Mouse (Mus musculus) brain, embryonic 14.5 days (tissue): Measurements from ENCODE around the gene Layn. TPM values are rescaled to one million over a fixed set of nuclear protein-coding genes. Genes with fewer than 3 reads are reported as not detected.

Experiments
- DNase-seq: peaks from one replicate; pipeline ENCODE4 v3.0.0-alpha.2; 2011; ENCODE audit warnings: low read depth
- CTCF ChIP-seq: fragments of 200-500 bp; IDR thresholded peaks from 2 replicates; pipeline ENCODE4 v1.5.1; 2012; ENCODE audit warnings: inconsistent platforms, mild to moderate bottlenecking, moderate library complexity, borderline replicate concordance; ENCODE audit not compliant: insufficient read depth, insufficient read length; ENCODE audit errors: extremely low read depth
- POLR2A ChIP-seq: fragments of 200-500 bp; IDR thresholded peaks from 2 replicates; pipeline ENCODE4 v1.6.1; 2012; ENCODE audit warnings: mild to moderate bottlenecking, inconsistent platforms, borderline replicate concordance; ENCODE audit not compliant: poor library complexity, insufficient read depth, insufficient read length, severe bottlenecking; ENCODE audit errors: extremely low read depth
- polyA plus RNA-seq: library from polyadenylated mRNA; depleted of rRNA; stranded (reverse); fragments of >200 nt; gene quantifications from 2 replicates; pipeline ENCODE4 v1.2.3, GENCODE M21; 2012; rRNA removed

Layn gene
- 0.71 and 1.4 TPM in 2 replicates for polyA plus RNA-seq

DNA sequence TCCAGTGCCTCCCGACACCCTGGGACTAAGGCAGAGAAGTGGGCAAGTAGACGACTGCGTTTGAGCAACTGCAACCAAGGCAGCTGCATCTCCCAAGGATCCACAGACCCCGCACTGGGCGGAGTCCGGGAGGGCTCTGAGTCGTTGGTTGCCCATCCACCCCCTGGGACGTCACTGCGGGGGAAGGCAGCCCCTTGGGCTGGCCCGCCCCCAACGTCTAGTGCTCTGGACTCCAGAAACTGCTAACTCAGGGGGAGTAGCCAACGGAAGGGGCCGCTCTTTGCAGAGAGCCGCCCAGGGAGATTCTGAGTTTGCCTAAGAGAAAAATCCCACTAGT lies at the start of gene Layn:
Gene Layn (minus strand): TSS at position 116 of the 337 bp plus-strand sequence.
- DNase-seq = peak; percentile 85
- TF ChIP-seq POLR2A (no peak), CTCF (no peak)

DNA sequence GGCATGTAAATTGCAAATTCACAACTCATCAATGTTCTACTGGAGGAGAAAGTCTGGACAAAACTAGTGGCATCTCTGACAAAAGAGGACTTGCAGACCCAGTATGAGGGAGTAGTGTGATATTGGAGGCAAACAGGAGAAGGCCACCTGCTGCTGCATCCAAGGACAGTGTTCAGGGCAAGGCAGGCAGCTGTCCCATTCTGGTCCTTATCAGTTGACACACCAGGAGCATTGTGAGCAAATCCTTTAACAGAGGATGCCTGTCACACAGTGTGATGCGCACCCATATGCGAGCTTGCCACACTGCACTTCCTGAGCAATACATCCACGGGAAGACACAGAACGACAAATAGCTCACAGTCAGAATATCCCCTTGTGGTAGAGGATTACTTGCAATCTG lies 37.9 kb upstream of the Layn start:
- no peak for TF ChIP-seq CTCF
- no peak for TF ChIP-seq POLR2A
- no peak for DNase-seq

DNA sequence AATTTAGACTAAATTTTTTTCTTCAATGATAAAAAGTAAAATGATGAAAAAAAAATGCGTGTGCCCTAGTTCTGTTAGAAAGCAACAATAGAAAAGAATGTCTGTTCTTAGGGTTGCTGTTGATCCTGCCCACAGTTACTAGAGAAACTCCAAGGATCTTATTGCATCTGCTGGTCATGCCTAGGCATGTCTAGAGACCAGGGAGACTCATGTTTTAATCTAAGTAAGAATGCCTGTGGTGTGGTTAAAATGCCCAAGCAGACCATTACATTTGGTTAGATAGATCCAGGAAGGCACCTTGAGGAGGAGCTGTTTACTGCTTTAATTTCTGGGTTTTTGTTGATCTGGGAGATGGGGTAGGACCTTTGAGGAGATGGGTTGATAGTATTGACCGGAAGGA lies 28.9 kb upstream of the Layn start:
- TF ChIP-seq CTCF (no peak), POLR2A (no peak)
- DNase-seq = no peak

DNA sequence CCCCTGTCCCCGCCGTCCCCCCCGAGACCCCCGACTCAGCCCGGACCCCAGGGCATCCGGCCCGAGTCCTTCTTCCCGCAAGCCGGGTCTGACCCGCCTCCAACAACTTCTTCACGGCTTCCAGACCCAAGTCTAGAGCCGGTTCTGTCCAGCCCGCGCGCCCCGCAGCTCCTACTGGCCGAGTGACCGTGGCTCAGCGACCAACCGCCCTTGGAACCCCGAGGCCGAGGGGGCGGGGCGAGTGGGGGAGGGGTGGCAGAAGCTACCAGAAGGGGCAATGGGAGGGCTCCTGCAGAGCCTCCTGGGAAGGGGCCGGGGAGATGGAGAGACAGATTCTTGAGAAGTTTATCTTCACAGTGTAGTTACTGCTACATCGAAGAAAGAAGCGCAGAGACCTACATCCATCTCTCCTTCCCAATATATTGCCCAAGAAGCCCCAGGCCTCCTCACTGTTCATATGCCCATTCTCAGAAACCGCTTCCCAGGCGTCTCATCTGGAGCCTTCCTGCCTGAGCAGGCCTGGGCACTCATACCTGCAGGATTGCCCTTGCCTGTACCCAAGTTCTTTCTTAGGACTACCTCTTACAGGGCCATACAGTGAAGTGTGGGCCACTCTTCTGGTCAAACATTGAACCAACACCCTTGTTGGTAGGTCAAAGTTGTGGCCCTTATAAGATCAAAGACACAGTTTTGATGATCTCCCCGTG lies 27.1 kb upstream of the Layn start:
- TF ChIP-seq POLR2A (no peak), CTCF (no peak)
- peak; percentile 27 for DNase-seq

DNA sequence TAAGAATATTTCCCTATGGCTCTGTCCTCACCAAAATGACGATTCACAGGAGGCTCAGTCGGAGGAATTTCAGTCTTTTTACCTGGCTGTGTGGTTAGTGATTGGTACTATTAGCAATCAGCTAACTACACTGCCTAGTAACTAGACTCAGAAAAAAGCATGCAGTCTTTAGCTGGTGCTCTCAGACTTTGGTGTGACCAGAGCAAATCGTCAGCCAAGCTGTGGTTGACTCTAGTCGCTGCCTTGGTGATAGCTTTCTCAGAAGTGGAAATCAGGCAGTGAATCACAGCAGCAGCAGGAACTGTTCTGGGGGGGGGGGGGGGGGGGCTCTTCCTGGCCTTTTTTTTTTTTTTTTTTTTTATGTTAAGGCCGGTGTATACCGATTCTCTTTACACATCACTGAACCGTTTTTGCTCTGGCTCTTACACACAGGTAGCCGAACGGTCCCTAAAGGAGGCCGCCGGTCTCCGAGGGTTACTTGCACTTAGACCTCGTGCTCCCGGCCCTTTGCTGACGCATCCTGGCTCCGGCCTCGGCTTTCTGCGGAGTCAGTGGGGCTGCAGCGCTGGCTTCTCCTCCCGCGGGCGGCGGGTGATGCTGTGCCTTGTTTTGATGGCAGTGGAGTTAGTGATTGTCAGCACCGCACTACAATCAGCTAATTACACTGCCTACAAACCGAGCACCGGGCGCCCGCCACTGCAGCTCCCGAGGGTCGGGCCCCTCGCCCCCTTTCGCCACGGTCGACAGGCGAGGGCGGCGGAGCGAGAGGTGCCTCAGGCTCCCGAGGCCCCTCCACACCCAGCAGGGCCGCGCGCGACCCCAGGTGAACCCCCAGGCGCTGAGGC lies 26.3 kb upstream of the Layn start:
- peak; percentile 72 for DNase-seq
- TF ChIP-seq POLR2A (no peak), CTCF (no peak)

DNA sequence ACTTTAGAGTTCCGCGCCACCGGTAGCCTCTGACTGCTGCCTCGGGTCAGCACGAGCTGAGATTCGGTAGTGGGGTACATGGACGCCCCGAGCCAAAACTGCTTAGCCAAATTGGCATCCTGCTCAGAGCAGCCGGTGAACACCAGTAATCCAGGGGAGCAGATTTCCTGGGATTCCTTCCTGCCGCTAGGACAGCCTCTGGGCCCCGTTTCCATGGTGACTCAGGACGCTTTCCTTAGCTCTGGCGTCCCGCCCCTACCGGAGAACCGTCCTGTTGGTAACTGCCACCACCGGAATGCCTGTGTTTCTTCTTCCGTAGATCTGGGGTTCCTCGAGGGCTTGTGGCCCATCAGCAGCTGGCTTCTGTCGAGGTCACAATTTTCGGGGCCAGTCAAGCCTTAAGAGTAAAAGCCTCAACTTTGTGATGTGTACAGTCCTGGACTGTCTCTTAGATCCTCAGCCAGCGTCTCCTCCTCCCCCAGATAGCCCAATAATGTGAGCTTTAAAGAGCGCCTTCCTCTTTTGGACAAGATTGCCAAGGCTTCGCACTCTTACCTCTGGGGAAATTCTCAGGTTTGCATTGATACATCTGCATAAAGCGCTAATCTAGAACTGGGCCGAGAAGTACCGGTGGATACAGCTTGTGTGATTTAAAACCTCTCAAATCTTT lies 25.0 kb upstream of the Layn start, which contains the start of gene 4833427G06Rik:
Gene 4833427G06Rik (minus strand): TSS at position 323 of the 670 bp plus-strand sequence.
- TF ChIP-seq POLR2A (no peak), CTCF (peak; percentile 41; the same call in 1 of the 2 replicates)
- DNase-seq = peak; percentile 81

DNA sequence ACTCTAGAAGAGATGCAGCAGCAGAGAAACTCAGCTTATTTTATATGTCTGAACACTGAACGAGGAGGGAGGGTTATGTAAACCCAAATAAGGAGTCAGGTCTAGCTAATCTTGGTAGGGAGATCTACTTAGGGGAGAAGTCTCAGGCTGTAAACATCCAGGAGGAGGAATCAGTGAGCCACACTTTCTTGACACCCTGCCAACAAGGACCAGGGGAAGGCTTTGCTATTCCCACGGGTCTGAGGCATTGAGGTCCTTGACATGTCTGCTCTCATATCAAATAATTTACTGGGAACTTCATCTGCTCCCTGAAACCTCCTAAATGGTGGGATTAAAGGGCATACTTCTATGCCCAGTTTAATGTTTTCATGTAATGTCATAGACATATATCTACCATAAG lies 19.4 kb upstream of the Layn start:
- DNase-seq = no peak
- TF ChIP-seq CTCF = no peak
- no peak for TF ChIP-seq POLR2A

DNA sequence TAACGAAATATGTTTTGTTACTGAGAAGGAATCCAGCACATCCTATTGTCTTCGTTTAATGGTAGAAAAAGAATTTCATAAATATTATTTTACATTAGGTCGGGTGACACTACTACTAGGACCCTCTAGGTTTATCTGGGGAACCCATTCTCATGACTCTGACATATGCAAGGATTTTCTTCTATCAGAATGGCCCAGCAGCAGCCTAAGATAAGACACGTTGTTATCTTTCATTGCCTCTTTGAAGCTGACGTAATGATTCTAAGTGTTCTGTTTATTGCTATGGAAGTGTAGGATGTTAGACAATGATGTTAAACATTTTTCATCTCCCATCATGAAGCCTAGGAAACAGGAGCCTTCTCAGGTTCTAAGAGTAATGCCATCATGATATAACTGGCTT lies 16.8 kb upstream of the Layn start:
- TF ChIP-seq POLR2A (no peak), CTCF (no peak)
- DNase-seq = no peak

DNA sequence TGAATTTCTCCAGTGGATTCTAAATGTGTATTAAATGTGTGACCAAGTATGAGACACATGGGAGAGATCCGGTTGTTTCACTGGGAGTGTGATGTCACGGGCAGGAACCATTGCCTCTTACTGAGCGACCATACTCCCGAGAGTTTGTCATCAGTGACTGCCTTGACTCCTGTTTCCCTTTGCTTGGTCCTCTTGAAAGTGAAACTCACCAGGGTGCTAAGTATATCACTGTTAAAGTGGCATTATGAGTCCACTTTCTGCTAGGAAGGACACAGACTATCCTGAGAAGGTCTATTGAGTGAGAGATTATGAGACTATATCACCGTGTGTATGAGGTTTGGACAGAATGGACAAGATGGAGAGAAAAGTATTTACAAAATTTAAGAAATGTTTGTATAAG lies 4.7 kb upstream of the Layn start:
- TF ChIP-seq POLR2A = no peak
- TF ChIP-seq CTCF = no peak
- no peak for DNase-seq

DNA sequence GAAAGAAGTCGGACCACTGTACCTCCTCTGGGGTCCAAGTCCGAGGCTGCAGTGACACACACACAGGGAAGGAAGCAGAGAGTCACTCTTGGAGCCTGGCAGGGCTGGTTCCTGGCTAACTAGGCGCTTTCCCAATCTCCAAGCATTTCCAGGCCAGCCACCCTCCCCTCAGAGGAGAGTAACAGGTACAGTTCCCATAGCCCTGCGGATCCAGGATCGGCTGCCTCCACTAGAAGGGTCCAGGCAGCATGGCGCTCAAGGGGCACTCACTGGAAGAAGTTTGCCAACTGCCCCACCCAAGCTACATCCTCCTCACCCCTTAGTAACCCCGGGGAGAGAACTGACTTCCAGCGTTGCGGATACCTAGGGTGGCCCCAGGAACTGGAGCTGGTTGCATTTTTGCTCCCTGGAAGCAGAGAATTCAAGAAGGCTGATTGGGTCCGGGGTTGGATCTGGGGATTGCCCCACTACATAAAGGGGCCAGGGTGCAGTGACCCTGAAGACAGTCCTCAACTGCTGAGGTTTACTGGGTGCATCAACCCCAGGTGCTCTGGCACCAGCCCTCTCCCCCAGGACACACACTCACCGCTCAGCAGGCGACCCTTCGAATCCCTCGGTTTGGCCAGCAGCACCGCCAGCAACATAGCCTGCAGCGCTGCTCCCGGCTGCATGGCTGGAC lies 455 bp downstream of the Layn start:
- DNase-seq = peak; percentile 25
- TF ChIP-seq CTCF (no peak), POLR2A (no peak)

DNA sequence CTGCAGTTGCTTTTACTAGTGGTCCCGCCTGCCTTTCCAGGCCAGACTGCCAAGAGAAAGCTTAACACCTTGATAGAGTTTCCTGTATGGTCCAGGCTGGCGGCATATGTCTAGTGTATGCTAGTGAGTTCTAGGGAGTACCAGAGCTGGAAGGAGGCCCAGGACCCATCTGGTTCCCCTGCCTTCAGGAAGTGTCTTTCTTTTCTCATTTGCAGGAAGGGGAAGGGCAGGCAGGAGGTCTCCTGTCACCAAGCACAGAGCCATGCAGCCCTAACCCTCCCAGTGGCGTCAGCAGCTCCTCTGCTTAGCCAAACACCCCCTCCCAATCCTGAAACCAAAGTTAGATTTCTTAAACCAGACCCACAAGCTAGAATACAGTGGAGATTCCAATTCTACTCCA lies 1.1 kb downstream of the Layn start:
- TF ChIP-seq POLR2A (no peak), CTCF (no peak)
- DNase-seq = peak; percentile 83
